Mouse (Mus musculus) adrenal gland, postnatal 36 days (tissue): ENCODE data around the gene Ndufb6. TPM values are rescaled to one million over a fixed set of nuclear protein-coding genes. Genes with fewer than 3 reads are reported as not detected.

Source experiments
- DNase-seq, 2 experiments: peaks; one replicate each; pipeline ENCODE4 v3.0.0; 2021; ENCODE audit warnings: mixed read lengths in 1 of 2
- long read RNA-seq, 2 experiments: library from polyadenylated mRNA; stranded (forward); transcript quantifications; one replicate each; pipeline ENCODE4 v2.0.0; 2021; ENCODE audit warnings: borderline sequencing depth in 2 of 2
- total RNA-seq, 2 experiments: library from RNA; stranded (reverse); gene quantifications; 2 replicates each; pipeline ENCODE4 v1.2.3; 2021

The Ndufb6 gene
- 100 to 1,000 TPM; 253 to 277 TPM for total RNA-seq
- long read RNA-seq, experiment 1, transcript Ndufb6-201 (4 exons, 659 nt): major isoform, 302 of 362 reads
- long read RNA-seq, experiment 1, partial matches to known transcripts: 58 of 362 reads
- long read RNA-seq, experiment 1, other reads (novel, unspliced or antisense): 0 of 362 reads
- long read RNA-seq, experiment 2, transcript Ndufb6-201 (4 exons, 659 nt): major isoform, 172 of 174 reads
- long read RNA-seq, experiment 2, partial matches to known transcripts: 1 of 174 reads
- long read RNA-seq, experiment 2, other reads (novel, unspliced or antisense): 0 of 174 reads

DNA sequence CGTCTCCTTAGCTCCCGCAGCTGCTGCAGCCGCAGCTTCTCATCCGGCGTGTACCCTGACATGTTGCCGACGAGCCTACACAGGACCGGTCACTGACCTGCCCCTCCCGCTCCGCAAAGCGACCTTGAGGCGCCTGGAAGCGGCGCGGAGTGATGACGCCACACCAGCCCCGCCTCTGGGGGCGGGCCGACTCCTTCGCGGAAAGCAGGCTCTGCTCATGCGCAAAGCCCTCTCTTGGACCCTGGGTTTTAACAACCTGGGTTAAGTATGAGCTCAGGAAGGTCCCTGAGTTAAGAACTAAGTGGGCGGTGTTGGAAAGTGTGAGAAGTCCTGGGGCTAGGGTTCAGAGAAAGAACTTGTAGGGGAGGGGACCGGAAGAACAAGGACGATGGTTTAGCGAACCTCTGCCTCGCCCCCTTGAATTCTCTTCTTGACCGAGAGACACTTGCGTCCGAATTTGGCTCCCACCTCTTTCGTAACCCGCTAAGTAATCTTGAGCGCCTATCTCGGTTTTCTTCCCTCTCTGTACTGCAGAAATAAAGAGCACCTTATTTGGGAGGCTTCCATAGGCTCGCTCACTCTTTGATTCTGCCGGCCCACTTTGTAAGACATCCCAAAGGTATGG, at the start of gene Ndufb6:
Gene Ndufb6, minus strand, starts transcription at position 146 of the 625 bp plus-strand sequence.
- peak; percentile 96 to 97 for DNase-seq

DNA sequence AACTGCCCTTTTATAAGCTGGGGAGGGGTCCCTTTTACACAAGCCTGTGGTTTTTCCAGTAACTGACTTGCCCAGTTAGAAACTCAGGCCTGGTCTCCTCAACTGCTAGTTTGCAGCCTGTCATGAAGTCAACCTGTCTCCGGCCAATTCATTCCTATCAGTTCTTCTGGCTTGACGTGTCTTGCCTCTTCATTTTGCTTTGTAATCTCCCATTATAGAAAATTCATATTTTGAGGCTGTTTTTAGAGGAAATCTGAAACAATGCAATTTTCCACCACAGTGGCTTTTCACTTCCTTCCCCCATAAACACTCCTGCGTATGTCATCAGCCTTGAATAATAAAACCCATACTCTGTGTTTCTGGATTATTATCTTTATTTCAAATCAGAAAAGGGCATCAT, 47.9 kb upstream of the Ndufb6 start:
- no peak for DNase-seq

DNA sequence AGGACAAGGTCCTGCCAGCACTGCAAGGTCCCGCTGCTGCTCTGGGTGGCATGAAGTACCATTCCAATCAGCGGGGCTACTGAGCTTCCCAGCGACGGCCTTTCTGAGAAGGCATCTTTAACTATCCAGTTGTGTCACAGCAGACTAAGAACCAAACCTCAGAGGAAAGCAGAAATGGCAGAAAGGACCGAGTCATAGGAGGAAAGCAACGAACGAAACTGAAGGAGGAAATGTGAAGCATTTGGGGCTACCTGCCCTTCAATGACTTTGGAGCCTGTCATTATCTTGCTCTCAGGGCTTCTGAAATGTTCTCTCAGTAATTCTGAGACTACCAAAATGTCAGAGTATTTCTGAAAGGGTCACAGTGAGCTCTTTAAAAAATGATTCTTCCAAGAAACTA, 45.4 kb upstream of the Ndufb6 start:
- DNase-seq: no peak

DNA sequence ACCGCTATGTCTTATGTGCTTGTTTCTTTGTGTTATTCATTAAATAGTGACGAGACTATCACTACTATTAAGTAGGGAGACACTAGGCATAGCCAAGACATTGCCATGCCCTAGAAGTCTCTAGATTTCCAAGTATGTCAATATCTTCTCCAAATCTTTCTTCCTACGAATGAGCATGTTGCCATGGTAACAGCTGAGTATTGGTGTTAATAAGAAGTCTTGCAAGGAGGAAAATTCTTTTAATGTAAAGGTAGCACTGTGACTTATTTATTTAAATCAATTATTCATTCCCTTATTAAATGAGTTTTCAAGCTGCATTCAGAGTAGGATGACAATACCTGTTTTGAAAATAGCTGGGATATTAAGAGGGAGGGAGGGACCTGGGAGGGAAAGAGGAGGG, 38.2 kb upstream of the Ndufb6 start:
- no peak for DNase-seq

DNA sequence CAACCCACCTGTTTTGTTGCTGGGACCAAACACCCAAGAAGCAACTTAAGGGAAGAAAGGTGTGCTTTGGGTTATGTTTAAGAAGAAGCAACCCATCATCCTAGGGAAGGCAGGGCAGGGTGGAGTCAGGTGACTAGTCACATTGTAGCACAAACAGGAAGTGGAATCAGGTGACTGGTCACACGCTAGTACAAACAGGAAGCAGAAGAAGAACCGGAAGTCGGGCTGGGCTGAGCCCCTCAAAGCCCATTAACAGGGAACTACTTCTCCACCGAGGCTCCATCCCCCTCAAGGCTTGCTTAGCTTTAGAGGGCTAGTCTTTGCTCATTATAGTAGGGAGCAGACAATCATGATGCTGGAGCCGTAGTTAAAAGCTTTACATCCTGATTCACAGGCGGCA, 33.8 kb upstream of the Ndufb6 start:
- no peak for DNase-seq

DNA sequence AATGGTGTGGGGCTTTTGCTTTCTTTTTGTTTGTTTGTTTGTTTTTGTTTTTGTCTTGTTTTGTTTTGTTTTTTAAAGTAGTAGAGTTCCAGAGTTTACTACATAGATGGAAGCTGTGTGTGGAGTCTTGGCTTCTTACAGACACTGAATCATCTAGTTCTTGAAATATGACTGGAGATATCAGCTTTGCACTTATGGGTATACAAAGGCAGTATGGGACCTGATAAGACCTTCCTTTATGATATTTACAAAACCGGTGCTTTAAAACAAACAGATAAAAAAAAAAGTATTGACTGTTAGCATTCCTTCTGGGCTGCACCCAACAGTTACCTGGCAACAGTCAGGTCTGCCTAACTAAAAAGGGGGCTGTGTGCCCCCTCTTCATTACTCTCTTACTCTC, 33.0 kb upstream of the Ndufb6 start:
- DNase-seq: no peak

- DNase-seq: no peak
Observed at GRCm38 (mm10) chr4:40310796-40311383, 31.7 kb upstream of the Ndufb6 start.

DNA sequence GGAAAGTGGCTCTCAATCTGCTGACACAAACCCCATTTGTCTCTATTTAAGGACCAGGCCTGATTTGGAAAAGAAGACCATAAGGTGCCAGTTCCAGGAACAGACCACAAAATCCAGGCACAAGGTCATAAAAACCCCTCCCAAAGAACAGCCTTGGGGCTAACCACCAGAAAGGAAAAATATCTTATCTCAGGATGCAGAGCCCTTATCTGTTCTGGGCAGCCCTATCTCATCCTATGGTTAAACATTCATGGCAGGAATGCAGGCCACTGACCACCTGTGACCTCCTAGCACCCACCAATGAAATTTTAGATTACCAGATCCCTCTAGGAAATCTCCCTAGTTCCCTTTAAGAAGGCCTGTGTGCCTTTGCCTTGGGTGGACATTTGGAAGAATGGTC, 30.5 kb upstream of the Ndufb6 start:
- DNase-seq: no peak

DNA sequence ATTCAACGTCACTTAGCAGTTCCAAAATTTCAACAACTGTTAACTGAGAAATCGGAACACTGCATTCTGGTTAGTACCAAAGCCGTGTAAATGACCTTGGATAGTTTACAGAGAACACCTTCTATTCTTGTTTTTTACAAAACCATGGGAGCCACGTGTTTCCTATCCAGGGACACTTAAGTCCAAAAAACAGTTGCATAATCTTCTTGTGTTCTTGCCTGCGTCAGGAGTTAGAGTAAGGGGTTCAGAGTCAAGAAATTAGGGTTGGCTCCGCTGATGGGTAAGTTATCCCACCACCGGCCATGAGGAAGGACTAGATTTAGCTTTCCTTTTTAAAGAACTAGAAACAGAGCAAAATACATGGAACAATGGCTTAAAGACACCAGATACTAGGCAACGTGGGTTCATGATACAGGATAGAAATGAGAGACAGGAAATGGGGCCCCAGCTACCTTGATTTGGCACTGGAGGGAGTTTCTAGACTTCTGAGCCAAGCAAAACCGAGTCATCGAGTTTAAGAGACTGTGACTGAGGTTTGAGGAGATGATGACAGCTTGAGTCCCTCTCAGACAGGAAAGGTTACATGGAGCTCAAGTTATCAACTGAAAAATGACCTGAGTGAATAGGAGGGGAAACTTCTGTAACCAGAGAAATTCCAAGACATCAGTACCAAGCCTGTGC, 23.4 kb upstream of the Ndufb6 start:
- DNase-seq: no peak

GRCm38 (mm10) chr4:40301076-40301789, 22.0 kb upstream of the Ndufb6 start:
- peak; percentile 73 to 77 for DNase-seq

DNA sequence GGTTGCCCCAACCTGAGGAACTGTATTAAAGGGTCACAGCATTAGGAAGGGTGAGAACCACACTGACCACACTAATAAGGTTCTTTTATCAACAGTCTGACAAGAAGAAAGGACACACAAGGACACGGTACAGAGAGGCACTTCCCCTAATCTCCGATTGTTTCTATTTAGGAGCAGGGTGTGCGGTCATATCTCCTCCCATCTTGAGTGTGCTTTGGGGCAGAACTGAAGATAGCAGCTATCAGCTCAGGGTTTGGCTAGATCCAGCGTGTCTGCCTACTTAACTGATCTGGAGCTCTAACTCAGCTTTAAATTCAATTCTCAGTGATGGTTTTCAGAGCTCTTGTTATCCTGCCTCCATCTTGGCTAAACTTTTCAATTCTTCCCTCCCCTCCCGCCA, 19.9 kb upstream of the Ndufb6 start:
- no peak for DNase-seq

DNA sequence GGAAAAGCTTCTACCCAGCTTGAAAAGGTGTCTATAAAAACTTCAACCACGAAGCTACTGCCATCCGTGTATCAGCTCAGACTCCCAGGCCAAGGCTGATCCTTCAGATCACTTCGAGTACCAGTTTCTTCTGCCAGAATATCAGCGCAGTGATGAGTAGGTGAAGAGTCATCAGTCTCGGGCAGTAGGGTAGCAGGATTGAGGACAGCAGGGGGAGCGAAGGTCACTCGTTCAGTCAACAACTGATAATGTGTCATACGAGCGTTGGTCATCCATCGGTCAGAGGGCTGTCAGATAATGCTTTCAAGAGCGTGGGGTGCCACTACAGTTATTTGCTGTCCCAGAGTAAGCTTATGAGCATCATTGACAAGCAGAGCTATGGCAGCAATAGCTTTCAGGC, 12.3 kb upstream of the Ndufb6 start:
- peak; percentile 20 to 42 for DNase-seq

GRCm38 (mm10) chr4:40289046-40289445, 9.8 kb upstream of the Ndufb6 start:
- peak in 1 of 2 experiments; percentile 13 for DNase-seq

DNA sequence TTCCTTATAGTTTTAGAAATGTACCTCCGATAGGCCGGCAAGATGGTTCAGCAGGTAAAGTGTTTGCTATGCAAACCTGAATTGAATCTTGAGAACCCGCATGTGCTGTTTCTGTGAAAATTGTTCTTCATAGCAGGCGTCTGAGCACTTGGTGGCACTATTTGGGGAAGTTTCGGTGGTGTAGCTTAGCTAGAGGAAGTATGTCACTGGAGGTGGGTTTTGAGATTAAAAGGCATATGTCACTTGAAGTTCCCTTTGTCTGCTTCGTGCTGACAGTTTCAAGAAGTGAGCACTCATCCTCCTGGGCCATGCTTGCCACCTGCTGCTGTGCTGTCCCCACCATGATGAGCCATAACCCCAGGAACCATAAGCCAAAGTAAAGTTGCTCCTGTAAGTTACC, 8.2 kb upstream of the Ndufb6 start:
- DNase-seq: no peak

- peak; percentile 67 to 78 for DNase-seq
Observed at GRCm38 (mm10) chr4:40285582-40285981, 6.4 kb upstream of the Ndufb6 start.

- no peak for DNase-seq
Observed at GRCm38 (mm10) chr4:40278880-40279275, 343 bp downstream of the Ndufb6 start.

DNA sequence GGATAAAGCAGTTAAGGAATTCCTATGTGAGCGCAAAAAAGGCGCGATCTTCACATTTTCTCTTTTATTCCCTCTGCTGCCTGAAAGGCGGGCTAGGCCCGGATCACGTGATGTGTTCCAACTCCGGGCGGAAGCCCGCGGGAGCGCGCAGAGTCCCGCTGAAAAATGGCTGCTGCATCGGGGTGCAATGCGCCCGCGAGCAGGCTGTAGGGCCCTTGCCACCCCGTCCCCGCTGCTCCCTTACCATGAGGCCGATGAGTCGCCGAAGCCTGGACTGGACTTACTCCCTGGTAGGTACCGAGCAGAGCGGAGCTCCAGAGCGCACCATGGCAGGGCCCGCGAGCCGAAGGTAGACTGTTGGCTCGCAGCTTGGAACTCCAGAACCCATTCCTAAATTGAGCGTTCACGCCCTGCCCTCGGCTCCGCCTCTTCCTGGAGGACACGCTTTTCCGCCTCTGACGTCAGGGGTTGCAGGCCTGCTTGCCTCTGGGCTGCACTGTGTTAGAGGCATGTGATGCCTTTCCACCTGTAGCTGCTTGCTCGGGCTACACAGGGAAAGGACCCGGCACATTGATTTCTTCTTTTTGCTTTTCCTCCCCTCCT, 9.7 kb downstream of the Ndufb6 start, which contains the start of the genes Smim27 and Topors:
Gene Smim27, plus strand, starts transcription at position 150 of the 603 bp plus-strand sequence.
Gene Topors, minus strand, starts transcription at position 421 of the 603 bp plus-strand sequence.
- peak; percentile 97 to 98 for DNase-seq

GRCm38 (mm10) chr4:40268835-40269234, 10.4 kb downstream of the Ndufb6 start:
- no peak for DNase-seq

- DNase-seq: peak; percentile 96
Observed at GRCm38 (mm10) chr4:40268204-40268813, 10.9 kb downstream of the Ndufb6 start.

DNA sequence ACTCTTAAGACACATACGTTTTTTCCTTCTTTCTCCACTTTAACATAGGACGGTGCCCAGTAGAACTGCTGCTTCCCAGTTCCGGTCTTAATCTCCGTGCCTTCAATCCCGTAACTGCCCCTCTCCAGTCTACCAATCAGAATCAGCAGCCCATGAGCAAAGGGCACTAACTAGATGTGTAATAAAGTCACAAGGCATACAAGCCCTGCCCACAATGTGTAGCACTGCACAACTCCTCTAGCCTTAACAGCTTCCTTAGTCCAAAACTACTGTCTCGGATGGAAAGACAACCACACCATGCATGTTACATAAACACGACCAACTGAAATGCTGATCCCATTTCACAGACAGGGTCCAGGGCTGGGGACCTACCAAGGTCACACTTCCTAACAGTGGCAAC, 11.5 kb downstream of the Ndufb6 start:
- DNase-seq: peak; percentile 20 to 37

DNA sequence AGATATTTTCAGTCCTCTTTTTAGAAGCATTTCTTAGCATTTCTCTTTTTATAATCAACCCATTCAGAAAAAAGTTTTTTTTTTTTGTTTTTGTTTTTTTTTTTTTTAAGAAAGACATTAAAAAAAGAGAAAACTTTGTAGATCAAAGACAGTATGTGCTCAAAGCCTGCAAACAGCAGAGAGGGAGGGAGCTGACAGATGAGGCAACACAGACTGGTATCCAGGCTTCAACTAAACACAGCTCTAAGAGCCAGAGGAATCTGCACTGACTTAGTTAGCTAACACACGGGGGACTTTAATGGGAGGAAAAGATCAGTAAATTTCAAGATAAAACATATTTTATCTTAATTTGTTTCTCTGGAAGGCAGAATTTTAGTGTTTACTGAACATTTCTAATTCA, 14.9 kb downstream of the Ndufb6 start:
- DNase-seq: no peak
